Mouse (Mus musculus) urinary bladder, adult 2 months (tissue): ENCODE measurements around the gene Tenm3. TPM values are rescaled to one million over a fixed set of nuclear protein-coding genes. Genes with fewer than 3 reads are reported as not detected.

Source experiments
- DNase-seq: peaks from one replicate; pipeline ENCODE4 v3.0.0; 2022; ENCODE audit warnings: low spot score
- polyA plus RNA-seq: library from polyadenylated mRNA; depleted of rRNA; stranded (reverse); fragments of >200 nt; gene quantifications from 2 replicates; pipeline ENCODE4 v1.2.3, GENCODE M21; 2012

Gene Tenm3
- polyA plus RNA-seq, 1 experiment: 7.7 TPM

DNA sequence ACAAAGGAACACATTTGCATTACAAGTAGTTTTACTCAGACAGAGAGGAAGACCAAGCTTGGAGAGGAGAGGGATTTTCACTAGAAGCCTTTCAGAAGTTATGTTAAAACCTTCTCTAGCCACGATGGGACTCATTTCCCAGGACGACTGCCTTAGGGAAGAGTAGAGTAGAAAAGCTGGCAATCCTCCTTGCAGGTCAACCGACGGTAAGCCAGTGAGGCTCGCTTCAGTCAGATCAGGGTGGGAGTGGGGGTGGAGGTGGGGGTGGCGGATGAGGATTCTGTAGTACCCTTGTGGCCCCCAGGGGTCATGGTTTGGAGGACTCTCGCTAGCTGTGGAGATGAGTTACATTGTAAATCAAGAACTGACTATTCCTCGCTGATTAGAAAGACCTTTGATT lies 264.6 kb downstream of the Tenm3 start:
- no peak for DNase-seq

GRCm38 (mm10) chr8:48572941-48573340 lies 270.8 kb downstream of the Tenm3 start:
- DNase-seq: no peak

DNA sequence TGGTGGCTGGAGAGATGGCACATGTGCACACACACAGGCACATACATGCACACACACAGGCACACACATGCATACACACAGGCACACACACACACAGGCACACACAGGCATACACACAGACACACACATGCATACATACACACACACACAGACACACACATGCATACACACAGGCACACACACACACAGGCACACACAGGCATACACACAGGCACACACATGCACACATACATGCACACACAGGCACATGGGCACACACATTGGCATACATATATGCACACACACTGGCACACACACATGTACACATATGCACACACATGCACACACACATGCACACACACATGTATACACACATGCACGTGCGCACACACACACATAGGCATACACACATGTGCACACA lies 271.4 kb downstream of the Tenm3 start:
- no peak for DNase-seq

DNA sequence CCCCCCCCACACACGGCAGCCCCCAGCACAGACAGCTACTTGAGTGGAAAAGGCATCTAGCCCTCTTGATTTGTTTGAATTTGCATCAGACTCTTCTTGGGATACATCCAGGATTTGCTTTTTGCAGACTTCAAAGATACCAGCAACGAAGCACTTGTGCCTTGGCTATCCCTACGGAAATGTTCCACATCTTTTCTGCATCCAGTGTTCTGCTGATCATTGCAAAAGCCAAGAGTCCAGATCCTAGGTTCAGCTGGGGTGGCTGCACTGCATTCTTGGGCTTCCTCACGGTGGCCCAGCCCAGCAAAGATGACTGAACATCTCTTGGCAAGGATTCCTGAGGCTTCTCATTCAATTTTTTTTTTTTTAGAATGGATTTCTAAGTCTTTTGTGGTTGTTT lies 275.1 kb downstream of the Tenm3 start:
- DNase-seq: no peak

- no peak for DNase-seq
These were observed 275.7 kb downstream of the Tenm3 start for GRCm38 (mm10) chr8:48567929-48568607.

DNA sequence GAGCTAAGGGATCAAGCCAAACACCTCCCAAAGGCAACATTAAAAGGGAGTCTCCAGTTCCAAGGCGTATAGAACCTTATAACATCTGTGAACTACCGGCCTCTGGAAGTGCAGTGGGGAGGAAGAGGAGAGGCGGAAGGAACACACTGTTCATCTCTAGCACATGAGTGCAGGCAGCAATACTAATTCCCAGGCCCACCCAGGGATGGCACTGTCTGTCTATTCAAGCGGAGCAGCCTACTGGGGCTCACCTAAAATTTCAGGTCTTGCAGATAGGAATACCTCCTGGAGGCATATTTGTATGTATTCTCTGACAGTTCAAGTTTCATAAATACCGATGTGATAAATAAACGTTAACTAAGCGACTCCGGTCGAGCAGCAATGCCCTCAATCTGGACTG lies 283.5 kb downstream of the Tenm3 start:
- DNase-seq: no peak

- peak; percentile 29 for DNase-seq
These were observed 288.1 kb downstream of the Tenm3 start for GRCm38 (mm10) chr8:48555546-48556141.

- DNase-seq: peak; percentile 64
These were observed 288.8 kb downstream of the Tenm3 start for GRCm38 (mm10) chr8:48554762-48555545.

DNA sequence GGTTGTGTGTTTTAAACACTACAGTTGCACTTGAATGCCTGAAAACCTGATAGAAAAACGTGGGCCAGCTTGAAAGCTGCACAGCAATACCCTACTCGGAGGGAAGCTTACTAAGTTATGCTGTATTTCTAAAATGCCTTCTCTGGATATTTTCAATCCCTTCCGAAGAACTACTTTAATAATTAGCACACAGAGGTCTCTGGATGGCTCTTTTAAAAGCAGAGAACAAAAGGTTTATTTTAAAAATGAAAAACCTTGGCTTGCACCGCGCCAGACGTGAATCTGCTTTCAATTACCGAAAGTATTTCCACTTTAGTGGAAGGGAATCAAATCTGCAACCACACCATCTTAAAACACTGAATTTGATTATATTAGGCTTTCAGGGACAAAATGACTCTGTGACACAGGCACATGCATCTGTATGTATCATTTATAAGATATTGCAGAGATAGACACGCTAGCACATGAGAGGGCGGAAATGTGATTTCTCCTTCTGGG lies 289.9 kb downstream of the Tenm3 start:
- DNase-seq: no peak

GRCm38 (mm10) chr8:48552306-48552705 lies 291.4 kb downstream of the Tenm3 start:
- DNase-seq: no peak

- DNase-seq: no peak
These were observed 292.4 kb downstream of the Tenm3 start for GRCm38 (mm10) chr8:48551370-48551769.

DNA sequence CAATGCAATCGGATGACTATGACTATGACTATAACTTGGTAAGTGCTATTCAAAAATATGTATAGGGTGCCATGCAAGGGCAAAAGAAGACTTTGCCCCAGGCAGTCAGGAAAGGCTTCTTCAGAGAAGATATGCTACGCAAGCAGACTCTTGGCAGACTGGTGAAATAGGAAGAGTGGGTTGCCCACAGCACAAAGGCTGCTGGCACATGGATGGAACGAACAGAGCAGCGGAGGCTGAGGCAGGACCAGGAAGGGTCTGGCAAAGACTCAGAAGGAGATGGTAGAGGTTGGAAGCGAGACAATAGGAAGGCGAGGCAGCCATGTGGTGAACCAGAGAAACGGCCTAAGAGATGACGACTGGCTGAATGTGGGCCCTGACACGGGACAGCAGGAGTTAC lies 294.8 kb downstream of the Tenm3 start:
- no peak for DNase-seq

GRCm38 (mm10) chr8:48545631-48546030 lies 298.1 kb downstream of the Tenm3 start:
- DNase-seq: no peak

GRCm38 (mm10) chr8:48544840-48545239 lies 298.9 kb downstream of the Tenm3 start:
- DNase-seq: no peak

- no peak for DNase-seq
These were observed 301.6 kb downstream of the Tenm3 start for GRCm38 (mm10) chr8:48542141-48542540.

DNA sequence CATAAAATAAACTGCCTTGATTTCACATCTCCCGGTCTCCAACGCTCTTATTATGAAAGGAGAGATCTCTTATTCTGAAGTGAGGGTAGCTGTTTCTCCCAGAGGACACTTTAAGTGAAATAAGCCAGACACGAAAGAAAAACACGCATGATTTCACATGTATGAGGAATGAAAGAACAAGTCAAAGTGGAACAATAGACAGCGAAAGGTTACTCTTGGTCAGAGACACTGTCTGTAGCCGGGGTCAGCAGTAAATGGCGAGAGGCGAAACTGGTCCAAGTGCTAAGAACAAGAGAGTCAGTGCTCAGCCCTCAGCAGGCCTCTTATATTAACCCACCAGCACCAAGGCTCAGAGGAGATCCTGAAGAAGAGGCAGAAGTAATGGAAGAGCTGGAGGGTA lies 302.9 kb downstream of the Tenm3 start:
- DNase-seq: no peak

GRCm38 (mm10) chr8:48535833-48536232 lies 307.9 kb downstream of the Tenm3 start:
- DNase-seq: no peak

- no peak for DNase-seq
These were observed 312.0 kb downstream of the Tenm3 start for GRCm38 (mm10) chr8:48531795-48532194.

- DNase-seq: no peak
These were observed 312.7 kb downstream of the Tenm3 start for GRCm38 (mm10) chr8:48530916-48531570.

DNA sequence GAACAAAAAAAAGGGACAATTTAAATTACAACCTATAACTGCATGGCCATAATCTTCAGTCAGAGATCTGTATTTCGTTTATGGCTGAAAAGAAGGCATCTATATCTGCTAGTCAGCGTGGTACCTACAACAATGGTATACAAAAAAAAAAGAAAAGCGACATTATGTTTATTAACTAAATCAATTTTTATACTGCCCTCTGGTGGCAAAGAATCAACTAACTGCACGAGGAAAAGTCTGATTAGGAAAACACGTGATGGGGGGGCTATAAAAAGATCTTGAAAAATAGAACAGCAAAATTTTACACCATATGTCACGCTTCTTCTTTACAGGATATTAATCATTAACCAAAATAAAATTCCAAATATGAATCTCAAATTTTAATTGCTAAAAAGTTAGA lies 316.3 kb downstream of the Tenm3 start:
- no peak for DNase-seq

- DNase-seq: no peak
These were observed 321.1 kb downstream of the Tenm3 start for GRCm38 (mm10) chr8:48522536-48523123.

GRCm38 (mm10) chr8:48522004-48522403 lies 321.7 kb downstream of the Tenm3 start:
- no peak for DNase-seq
